Mouse (Mus musculus) left cerebral cortex, postnatal 10 days (tissue): ENCODE results near the gene A730049H05Rik. TPM values are rescaled to one million over a fixed set of nuclear protein-coding genes. Genes with fewer than 3 reads are reported as not detected.

Experiments used
- DNase-seq, 2 experiments: peaks; one replicate each; pipeline ENCODE4 v3.0.0; 2021 to 2022; ENCODE audit warnings: low spot score in 2 of 2, mixed read lengths in 1 of 2; ENCODE audit errors: extremely low spot score in 1 of 2
- intact Hi-C: fragments of 180-260 bp; cut with DNase I; formaldehyde crosslinking; loops from one replicate; pipeline ENCODE4 v1.15.1; 2025
- total RNA-seq, 2 experiments: library from RNA; stranded (reverse); gene quantifications; 2 replicates each; pipeline ENCODE4 v1.2.3; 2021

Gene A730049H05Rik
- total RNA-seq, 2 experiments from 2014 or later, result not detected

- intact Hi-C loops, result no loop called here
- DNase-seq, result no peak
These were observed 5.7 kb downstream of the A730049H05Rik start for GRCm38 (mm10) chr6:92822006-92822405.

- no peak for DNase-seq
- intact Hi-C loops, result no loop called here
These were observed 7.7 kb downstream of the A730049H05Rik start for GRCm38 (mm10) chr6:92823991-92824390.

GRCm38 (mm10) chr6:92826561-92826960 is 10.3 kb downstream of the A730049H05Rik start:
- intact Hi-C loops, result no loop called here
- no peak for DNase-seq

GRCm38 (mm10) chr6:92827360-92827759 is 11.1 kb downstream of the A730049H05Rik start:
- intact Hi-C loops, result no loop called here
- no peak for DNase-seq

GRCm38 (mm10) chr6:92829148-92829547 is 12.9 kb downstream of the A730049H05Rik start:
- no peak for DNase-seq
- intact Hi-C loops, result no loop called here

GRCm38 (mm10) chr6:92831106-92831505 is 14.8 kb downstream of the A730049H05Rik start:
- intact Hi-C loops, result no loop called here
- DNase-seq, result no peak

GRCm38 (mm10) chr6:92842000-92842399 is 25.7 kb downstream of the A730049H05Rik start:
- intact Hi-C loops, result no loop called here

GRCm38 (mm10) chr6:92843474-92843873 is 27.2 kb downstream of the A730049H05Rik start:
- no peak for DNase-seq
- intact Hi-C loops, result no loop called here

More at GRCm38 (mm10) chr6:92842000-92842399, 25.7 kb downstream of the A730049H05Rik start:
- no peak for DNase-seq

- no peak for DNase-seq
- intact Hi-C loops, result no loop called here
These were observed 29.6 kb downstream of the A730049H05Rik start for GRCm38 (mm10) chr6:92845898-92846297.

- no peak for DNase-seq
- intact Hi-C loops, result no loop called here
These were observed 30.3 kb downstream of the A730049H05Rik start for GRCm38 (mm10) chr6:92846614-92847013.

- intact Hi-C loops, result no loop called here
These were observed 32.9 kb downstream of the A730049H05Rik start for GRCm38 (mm10) chr6:92849208-92849607.

GRCm38 (mm10) chr6:92850250-92850649 is 34.0 kb downstream of the A730049H05Rik start:
- DNase-seq, result peak; percentile 77 to 81
- intact Hi-C loops, result no loop called here

More at GRCm38 (mm10) chr6:92849208-92849607, 32.9 kb downstream of the A730049H05Rik start:
- no peak for DNase-seq

GRCm38 (mm10) chr6:92854873-92855272 is 38.6 kb downstream of the A730049H05Rik start:
- no peak for DNase-seq
- intact Hi-C loops, result no loop called here

- intact Hi-C loops, result no loop called here
- no peak for DNase-seq
These were observed 41.5 kb downstream of the A730049H05Rik start for GRCm38 (mm10) chr6:92857761-92858160.

GRCm38 (mm10) chr6:92858721-92859510 is 42.6 kb downstream of the A730049H05Rik start:
- intact Hi-C loops, result no loop called here
- DNase-seq, result no peak

GRCm38 (mm10) chr6:92860285-92860912 is 44.1 kb downstream of the A730049H05Rik start:
- DNase-seq, result no peak
- intact Hi-C loops, result no loop called here

GRCm38 (mm10) chr6:92862599-92862998 is 46.3 kb downstream of the A730049H05Rik start:
- intact Hi-C loops, result no loop called here
- no peak for DNase-seq

- intact Hi-C loops, result no loop called here
- DNase-seq, result no peak
These were observed 52.9 kb downstream of the A730049H05Rik start, which contains the start of gene Gm15737 for GRCm38 (mm10) chr6:92869089-92869581. Gene Gm15737 (plus strand): TSS chr6:92869357.

GRCm38 (mm10) chr6:92869582-92870219 is 53.4 kb downstream of the A730049H05Rik start:
- intact Hi-C loops, result no loop called here

More at GRCm38 (mm10) chr6:92869582-92870219, 53.4 kb downstream of the A730049H05Rik start:
- DNase-seq, result no peak
